Mouse (Mus musculus): ENCODE measurements around the gene Pomt2. TPM values are rescaled to one million over a fixed set of nuclear protein-coding genes. Genes with fewer than 3 reads are reported as not detected.

The Pomt2 gene
- polyA plus RNA-seq, 1 experiment from 2014 or later = 9.5 TPM

GRCm38 (mm10) chr12:87121918-87122589, 25.7 kb downstream of the Pomt2 start:
- Histone ChIP-seq H3K9me3 (ENCODE audit: low read length) (no peaks in the 10 kb centered on the region), H3K27ac (ENCODE audit: low read length) (no peak overlapping the region), H3K36me3 (ENCODE audit: insufficient read depth, low read length) (peaks cover 11% of the 10 kb centered on the region), H3K27me3 (replicated peaks; ENCODE audit: insufficient read depth, low read length) (no peaks in the 10 kb centered on the region), H3K4me1 (ENCODE audit: insufficient read depth, low read depth, low read length) (no peaks in the 10 kb centered on the region), H3K4me3 (ENCODE audit: low read depth, low read length) (no peak overlapping the region), H3K4me2 (replicated peaks; ENCODE audit: low read depth, low read length) (no peak overlapping the region), H3K9ac (replicated peaks; ENCODE audit: low read depth) (no peak overlapping the region)
- DNase-seq (ENCODE audit: low spot score) = no peak
- TF ChIP-seq CTCF (IDR thresholded peaks at IDR 0.05) (no peak), EP300 (IDR thresholded peaks at IDR 0.05) (no peak)
- no peak for ATAC-seq
- 78% methylated on average over 4 of the region's 4 CpGs for WGBS

- Histone ChIP-seq H3K9ac (replicated peaks; ENCODE audit: low read depth) (no peak overlapping the region), H3K27ac (ENCODE audit: low read length) (no peak overlapping the region), H3K4me1 (ENCODE audit: insufficient read depth, low read depth, low read length) (0 out of 2 replicates have a peak, but pooled peaks cover under 1% of the 10 kb centered on the region), H3K27me3 (replicated peaks; ENCODE audit: insufficient read depth, low read length) (no peaks in the 10 kb centered on the region), H3K4me3 (ENCODE audit: low read depth, low read length) (no peak overlapping the region), H3K4me2 (replicated peaks; ENCODE audit: low read depth, low read length) (no peak overlapping the region), H3K36me3 (ENCODE audit: insufficient read depth, low read length) (peaks cover 11% of the 10 kb centered on the region), H3K9me3 (ENCODE audit: low read length) (no peaks in the 10 kb centered on the region)
- no peak for DNase-seq (ENCODE audit: low spot score)
- TF ChIP-seq EP300 (IDR thresholded peaks at IDR 0.05) = no peak
- no peak for TF ChIP-seq CTCF (IDR thresholded peaks at IDR 0.05)
- 51% methylated on average over 3 of the region's 3 CpGs for WGBS
- no peak for ATAC-seq
Observed at GRCm38 (mm10) chr12:87107357-87107977, 40.3 kb downstream of the Pomt2 start.

- 56% methylated on average over 4 of the region's 4 CpGs for WGBS
- no peak overlapping the region for H3K27ac ChIP-seq (ENCODE audit: low read length)
- ATAC-seq (no peak), DNase-seq (ENCODE audit: low spot score) (no peak)
- no peaks in the 10 kb centered on the region for H3K9me3 ChIP-seq (ENCODE audit: low read length)
- no peak overlapping the region for H3K4me3 ChIP-seq (ENCODE audit: low read depth, low read length)
- H3K9ac ChIP-seq (replicated peaks; ENCODE audit: low read depth) = no peak overlapping the region
- 0 out of 2 replicates have a peak, but pooled peaks cover 6% of the 10 kb centered on the region for H3K4me1 ChIP-seq (ENCODE audit: insufficient read depth, low read depth, low read length)
- H3K4me2 ChIP-seq (replicated peaks; ENCODE audit: low read depth, low read length) = no peak overlapping the region
- TF ChIP-seq EP300 (IDR thresholded peaks at IDR 0.05) = no peak
- no peak for TF ChIP-seq CTCF (IDR thresholded peaks at IDR 0.05)
- peaks cover 11% of the 10 kb centered on the region; the same call in 1 of the 2 replicates for H3K36me3 ChIP-seq (ENCODE audit: insufficient read depth, low read length)
- H3K27me3 ChIP-seq (replicated peaks; ENCODE audit: insufficient read depth, low read length) = 0 out of 2 replicates have a peak, but pooled peaks cover 6% of the 10 kb centered on the region
Observed at GRCm38 (mm10) chr12:87104796-87105195, 43.0 kb downstream of the Pomt2 start.

GRCm38 (mm10) chr12:87103471-87103870, 44.3 kb downstream of the Pomt2 start:
- Histone ChIP-seq H3K27me3 (replicated peaks; ENCODE audit: insufficient read depth, low read length) (0 out of 2 replicates have a peak, but pooled peaks cover 6% of the 10 kb centered on the region), H3K27ac (ENCODE audit: low read length) (no peak overlapping the region), H3K36me3 (ENCODE audit: insufficient read depth, low read length) (0 out of 2 replicates have a peak, but pooled peaks cover under 1% of the 10 kb centered on the region), H3K9ac (replicated peaks; ENCODE audit: low read depth) (no peak overlapping the region), H3K4me3 (ENCODE audit: low read depth, low read length) (no peak overlapping the region), H3K4me1 (ENCODE audit: insufficient read depth, low read depth, low read length) (0 out of 2 replicates have a peak, but pooled peaks cover 6% of the 10 kb centered on the region), H3K4me2 (replicated peaks; ENCODE audit: low read depth, low read length) (no peak overlapping the region), H3K9me3 (ENCODE audit: low read length) (no peaks in the 10 kb centered on the region)
- TF ChIP-seq CTCF (IDR thresholded peaks at IDR 0.05) (no peak), EP300 (IDR thresholded peaks at IDR 0.05) (no peak)
- ATAC-seq (no peak), DNase-seq (ENCODE audit: low spot score) (no peak)
- 88% methylated on average over 4 of the region's 4 CpGs for WGBS

GRCm38 (mm10) chr12:87102165-87102631, 45.6 kb downstream of the Pomt2 start, which contains the start of gene Ngb:
Ngb (minus strand) TSS chr12:87102539.
- H3K27me3 ChIP-seq (replicated peaks; ENCODE audit: insufficient read depth, low read length) = 0 out of 2 replicates have a peak, but pooled peaks cover 6% of the 10 kb centered on the region
- H3K27ac ChIP-seq (ENCODE audit: low read length) = no peak within 1 kb of the TSS
- WGBS = 4% methylated on average over 31 of the region's 32 CpGs
- H3K36me3 ChIP-seq (ENCODE audit: insufficient read depth, low read length) = no peaks in the 10 kb centered on the region
- H3K9ac ChIP-seq (replicated peaks; ENCODE audit: low read depth) = no peak within 1 kb of the TSS
- no peak for TF ChIP-seq EP300 (IDR thresholded peaks at IDR 0.05)
- no peak for TF ChIP-seq CTCF (IDR thresholded peaks at IDR 0.05)
- peak within 1 kb of the TSS; percentile 42 for H3K4me2 ChIP-seq (replicated peaks; ENCODE audit: low read depth, low read length)
- peak within 1 kb of the TSS; percentile 12; the same call in 1 of the 2 replicates for H3K4me3 ChIP-seq (ENCODE audit: low read depth, low read length)
- H3K4me1 ChIP-seq (ENCODE audit: insufficient read depth, low read depth, low read length) = 0 out of 2 replicates have a peak, but pooled peaks cover 6% of the 10 kb centered on the region
- DNase-seq (ENCODE audit: low spot score) (no peak), ATAC-seq (peak; percentile 30; the same call in 1 of the 2 replicates)
- no peaks in the 10 kb centered on the region for H3K9me3 ChIP-seq (ENCODE audit: low read length)

GRCm38 (mm10) chr12:87100331-87100730, 47.4 kb downstream of the Pomt2 start:
- DNase-seq (ENCODE audit: low spot score) = no peak
- H3K27me3 ChIP-seq (replicated peaks; ENCODE audit: insufficient read depth, low read length) = 0 out of 2 replicates have a peak, but pooled peaks cover 6% of the 10 kb centered on the region
- 0 out of 2 replicates have a peak, but pooled peaks cover 6% of the 10 kb centered on the region for H3K4me1 ChIP-seq (ENCODE audit: insufficient read depth, low read depth, low read length)
- no peak for ATAC-seq
- H3K9ac ChIP-seq (replicated peaks; ENCODE audit: low read depth) = no peak overlapping the region
- no peak overlapping the region for H3K4me3 ChIP-seq (ENCODE audit: low read depth, low read length)
- H3K36me3 ChIP-seq (ENCODE audit: insufficient read depth, low read length) = no peaks in the 10 kb centered on the region
- no peak overlapping the region for H3K27ac ChIP-seq (ENCODE audit: low read length)
- 67% methylated on average over 4 of the region's 4 CpGs for WGBS
- H3K9me3 ChIP-seq (ENCODE audit: low read length) = no peaks in the 10 kb centered on the region
- TF ChIP-seq CTCF (IDR thresholded peaks at IDR 0.05) = no peak
- TF ChIP-seq EP300 (IDR thresholded peaks at IDR 0.05) = no peak
- H3K4me2 ChIP-seq (replicated peaks; ENCODE audit: low read depth, low read length) = no peak overlapping the region

Data from lung, postnatal 0 days (tissue).